Mouse (Mus musculus): Measurements from ENCODE around the gene Net1.

GRCm38 (mm10) chr13:3907151-3907696 lies 10.8 kb downstream of the Net1 start:
- no peak for TF ChIP-seq POLR2A (IDR thresholded peaks at IDR 0.05; ENCODE audit: low read depth, low read length)
- no peak for TF ChIP-seq CTCF (conservative IDR thresholded peaks at IDR 0.05; ENCODE audit: insufficient read depth, insufficient read length, low read depth, low read length)

Measured in kidney, adult 2 months (tissue).